22 mouse cellular contexts compared by ENCODE assay signal in the genomic region with DNA sequence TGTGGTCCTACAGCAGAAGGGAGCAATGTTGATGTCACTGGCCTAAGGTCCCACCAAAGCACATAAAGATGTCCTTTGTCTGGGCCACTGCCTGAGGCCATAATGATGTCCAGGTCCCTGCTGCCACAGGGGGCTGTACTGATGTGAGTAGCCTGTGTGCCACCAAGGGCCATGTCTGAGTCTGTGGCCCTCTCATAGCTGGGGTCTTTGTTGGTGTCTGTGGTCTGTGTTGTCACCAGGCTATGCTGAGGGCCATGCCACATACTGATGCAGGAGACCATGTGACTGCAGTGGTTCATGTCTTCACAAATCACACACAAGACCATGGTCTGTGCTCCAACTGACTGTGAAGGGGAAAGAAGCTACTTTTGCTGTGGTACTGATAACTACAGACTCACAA.
DNase-seq lines count a peak whose midpoint lies in the region; ATAC-seq and TF ChIP-seq lines count a peak whose summit lies in the region.
"Had no signal": no experiment of that assay in that cellular context is flagged by ENCODE, and none has a peak within 500 bp of the region (broad histone marks: within the 10 kb centered on the region; RNA-seq: fewer than 3 reads in every experiment).

No protein-coding gene starts in this region.

- no peak overlapping the region for H3K4me3 ChIP-seq in hindbrain, embryonic 15.5 days
- no peak overlapping the region for H3K4me3 ChIP-seq in hindbrain, embryonic 12.5 days
- H3K4me3 ChIP-seq in midbrain, embryonic 15.5 days: no peak overlapping the region
- no peak overlapping the region for H3K4me3 ChIP-seq in midbrain, embryonic 14.5 days (replicated peaks; ENCODE audit: low read depth, low read length)
- H3K4me3 ChIP-seq in stomach, embryonic 14.5 days (ENCODE audit: low read depth, low read length): no peak overlapping the region
- no peak overlapping the region for H3K4me3 ChIP-seq in stomach, postnatal 0 days (ENCODE audit: low read depth, low read length)
- H3K4me3 ChIP-seq in layer of hippocampus, adult 2 months: no peak overlapping the region
- H3K4me3 ChIP-seq: embryonic facial prominence, embryonic 13.5 days; embryonic facial prominence, embryonic 15.5 days; erythroblast, embryonic 14.5 days; forebrain, embryonic 13.5 days had no signal

- TF ChIP-seq CTCF in stomach, postnatal 0 days (IDR thresholded peaks at IDR 0.05; ENCODE audit: low read depth): no peak
- TF ChIP-seq CTCF in layer of hippocampus, adult 2 months (conservative IDR thresholded peaks at IDR 0.05): no peak

- H3K27me3 ChIP-seq in hindbrain, embryonic 15.5 days: no peaks in the 10 kb centered on the region
- H3K27me3 ChIP-seq in hindbrain, embryonic 12.5 days: no peaks in the 10 kb centered on the region
- no peaks in the 10 kb centered on the region for H3K27me3 ChIP-seq in midbrain, embryonic 15.5 days (replicated peaks)
- no peaks in the 10 kb centered on the region for H3K27me3 ChIP-seq in midbrain, embryonic 14.5 days (ENCODE audit: control insufficient read depth, insufficient read depth, low read length)
- no peaks in the 10 kb centered on the region for H3K27me3 ChIP-seq in stomach, embryonic 14.5 days (ENCODE audit: control insufficient read depth, insufficient read depth, low read length)
- no peaks in the 10 kb centered on the region for H3K27me3 ChIP-seq in stomach, postnatal 0 days (ENCODE audit: control insufficient read depth, insufficient read depth, low read length)
- H3K27me3 ChIP-seq: embryonic facial prominence, embryonic 13.5 days; embryonic facial prominence, embryonic 15.5 days; forebrain, embryonic 13.5 days had no signal

- H3K36me3 ChIP-seq in hindbrain, embryonic 15.5 days: no peaks in the 10 kb centered on the region
- H3K36me3 ChIP-seq in hindbrain, embryonic 12.5 days: no peaks in the 10 kb centered on the region
- H3K36me3 ChIP-seq in midbrain, embryonic 15.5 days (replicated peaks): no peaks in the 10 kb centered on the region
- H3K36me3 ChIP-seq in midbrain, embryonic 14.5 days (ENCODE audit: control insufficient read depth, insufficient read depth, low read length): no peaks in the 10 kb centered on the region
- H3K36me3 ChIP-seq in stomach, embryonic 14.5 days (ENCODE audit: control insufficient read depth, insufficient read depth, low read length): no peaks in the 10 kb centered on the region
- H3K36me3 ChIP-seq in stomach, postnatal 0 days (ENCODE audit: control insufficient read depth, insufficient read depth, low read length): no peaks in the 10 kb centered on the region
- H3K36me3 ChIP-seq: embryonic facial prominence, embryonic 13.5 days; embryonic facial prominence, embryonic 15.5 days had no signal

- no peak overlapping the region for H3K4me2 ChIP-seq in hindbrain, embryonic 15.5 days
- no peak overlapping the region for H3K4me2 ChIP-seq in hindbrain, embryonic 12.5 days (replicated peaks)
- H3K4me2 ChIP-seq in midbrain, embryonic 15.5 days: no peak overlapping the region
- H3K4me2 ChIP-seq in midbrain, embryonic 14.5 days (ENCODE audit: low read length): no peak overlapping the region
- no peak overlapping the region for H3K4me2 ChIP-seq in stomach, embryonic 14.5 days (replicated peaks; ENCODE audit: low read depth, low read length)
- H3K4me2 ChIP-seq in stomach, postnatal 0 days (replicated peaks; ENCODE audit: low read depth): no peak overlapping the region
- H3K4me2 ChIP-seq: embryonic facial prominence, embryonic 13.5 days; embryonic facial prominence, embryonic 15.5 days; forebrain, embryonic 13.5 days had no signal

- H3K27ac ChIP-seq in hindbrain, embryonic 15.5 days (replicated peaks): no peak overlapping the region
- no peak overlapping the region for H3K27ac ChIP-seq in hindbrain, embryonic 12.5 days
- no peak overlapping the region for H3K27ac ChIP-seq in midbrain, embryonic 15.5 days
- no peak overlapping the region for H3K27ac ChIP-seq in midbrain, embryonic 14.5 days (replicated peaks; ENCODE audit: low read depth, low read length)
- no peak overlapping the region for H3K27ac ChIP-seq in stomach, embryonic 14.5 days (ENCODE audit: low read length)
- no peak overlapping the region for H3K27ac ChIP-seq in stomach, postnatal 0 days (replicated peaks)
- no peak overlapping the region for H3K27ac ChIP-seq in layer of hippocampus, adult 2 months
- H3K27ac ChIP-seq: embryonic facial prominence, embryonic 13.5 days; embryonic facial prominence, embryonic 15.5 days; forebrain, embryonic 13.5 days had no signal

- no peak for TF ChIP-seq EP300 in stomach, postnatal 0 days (optimal IDR thresholded peaks at IDR 0.05)

- H3K9ac ChIP-seq in hindbrain, embryonic 15.5 days: no peak overlapping the region
- H3K9ac ChIP-seq in hindbrain, embryonic 12.5 days: no peak overlapping the region
- no peak overlapping the region for H3K9ac ChIP-seq in midbrain, embryonic 15.5 days
- H3K9ac ChIP-seq in midbrain, embryonic 14.5 days (replicated peaks; ENCODE audit: low read length): no peak overlapping the region
- H3K9ac ChIP-seq in stomach, embryonic 14.5 days (replicated peaks; ENCODE audit: low read depth, low read length): no peak overlapping the region
- no peak overlapping the region for H3K9ac ChIP-seq in stomach, postnatal 0 days (ENCODE audit: low read length)
- H3K9ac ChIP-seq: embryonic facial prominence, embryonic 13.5 days; embryonic facial prominence, embryonic 15.5 days; forebrain, embryonic 13.5 days had no signal

- peak; percentile 54; the same call in 1 of the 2 replicates for ATAC-seq in hindbrain, embryonic 15.5 days (ENCODE audit: low FRiP score, low read depth)
- no peak for ATAC-seq in hindbrain, embryonic 12.5 days (ENCODE audit: low FRiP score)
- 0 out of 2 replicates have a peak, but pooled peaks have one; percentile 32 for ATAC-seq in midbrain, embryonic 15.5 days (replicated peaks)
- ATAC-seq in midbrain, embryonic 14.5 days (ENCODE audit: low FRiP score, low TSS enrichment): no peak
- ATAC-seq in stomach, embryonic 14.5 days (ENCODE audit: insufficient number of reproducible peaks, insufficient read depth, low FRiP score, low read depth): 0 out of 2 replicates have a peak, but pooled peaks have one; percentile 18
- ATAC-seq in stomach, postnatal 0 days (ENCODE audit: low FRiP score, low TSS enrichment): no peak
- ATAC-seq: forebrain, embryonic 13.5 days; forebrain, embryonic 16.5 days had no signal

- H3K9me3 ChIP-seq in hindbrain, embryonic 15.5 days: no peaks in the 10 kb centered on the region
- H3K9me3 ChIP-seq in hindbrain, embryonic 12.5 days (replicated peaks): no peaks in the 10 kb centered on the region
- no peaks in the 10 kb centered on the region for H3K9me3 ChIP-seq in midbrain, embryonic 15.5 days
- H3K9me3 ChIP-seq in midbrain, embryonic 14.5 days (ENCODE audit: control insufficient read depth, low read length): no peaks in the 10 kb centered on the region
- H3K9me3 ChIP-seq in stomach, embryonic 14.5 days (ENCODE audit: control insufficient read depth, low read depth, low read length): no peaks in the 10 kb centered on the region
- no peaks in the 10 kb centered on the region for H3K9me3 ChIP-seq in stomach, postnatal 0 days (ENCODE audit: control insufficient read depth, low read length)
- H3K9me3 ChIP-seq: embryonic facial prominence, embryonic 13.5 days; embryonic facial prominence, embryonic 15.5 days; forebrain, embryonic 13.5 days had no signal

- H3K4me1 ChIP-seq in hindbrain, embryonic 15.5 days (replicated peaks): no peaks in the 10 kb centered on the region
- no peaks in the 10 kb centered on the region for H3K4me1 ChIP-seq in hindbrain, embryonic 12.5 days
- H3K4me1 ChIP-seq in midbrain, embryonic 15.5 days: no peaks in the 10 kb centered on the region
- H3K4me1 ChIP-seq in midbrain, embryonic 14.5 days (ENCODE audit: control insufficient read depth, insufficient read depth, low read length): no peaks in the 10 kb centered on the region
- no peaks in the 10 kb centered on the region for H3K4me1 ChIP-seq in stomach, embryonic 14.5 days (ENCODE audit: control insufficient read depth, insufficient read depth, low read length)
- H3K4me1 ChIP-seq in stomach, postnatal 0 days (replicated peaks; ENCODE audit: control insufficient read depth, insufficient read depth): no peaks in the 10 kb centered on the region
- H3K4me1 ChIP-seq: embryonic facial prominence, embryonic 13.5 days; embryonic facial prominence, embryonic 15.5 days; forebrain, embryonic 13.5 days had no signal

- no peak for DNase-seq in midbrain, embryonic 14.5 days
- DNase-seq in stomach, postnatal 0 days (ENCODE audit: low spot score): no peak
- no peak for DNase-seq in layer of hippocampus, adult 2 months (ENCODE audit: low spot score in 2 of 2)
- DNase-seq: adrenal gland, adult 2 months; adrenal gland, postnatal 10 days; adrenal gland, postnatal 25 days; cerebellum, adult 11 months; cerebellum, adult 18-20 months; cerebellum, adult 8-10 months; cerebellum, adult 9-11 months; cerebellum, postnatal 14 days; cerebellum, postnatal 36 days; embryo, embryonic 11 days had no signal

Comparison
In these comparisons a context has a peak if more than half of its experiments do, and no peak if none do; other contexts are left out.
1. ATAC-seq: peak in hindbrain, embryonic 15.5 days (single experiment), midbrain, embryonic 15.5 days (single experiment) and stomach, embryonic 14.5 days (single experiment); none in hindbrain, embryonic 12.5 days (single experiment), midbrain, embryonic 14.5 days (single experiment) and stomach, postnatal 0 days (single experiment).